Mouse (Mus musculus) right cerebral cortex, postnatal 14 days (tissue): ENCODE data around the gene Mettl3.

ENCODE experiments used
- DNase-seq: peaks from one replicate; pipeline ENCODE4 v3.0.0; 2022

The Mettl3 gene

DNA sequence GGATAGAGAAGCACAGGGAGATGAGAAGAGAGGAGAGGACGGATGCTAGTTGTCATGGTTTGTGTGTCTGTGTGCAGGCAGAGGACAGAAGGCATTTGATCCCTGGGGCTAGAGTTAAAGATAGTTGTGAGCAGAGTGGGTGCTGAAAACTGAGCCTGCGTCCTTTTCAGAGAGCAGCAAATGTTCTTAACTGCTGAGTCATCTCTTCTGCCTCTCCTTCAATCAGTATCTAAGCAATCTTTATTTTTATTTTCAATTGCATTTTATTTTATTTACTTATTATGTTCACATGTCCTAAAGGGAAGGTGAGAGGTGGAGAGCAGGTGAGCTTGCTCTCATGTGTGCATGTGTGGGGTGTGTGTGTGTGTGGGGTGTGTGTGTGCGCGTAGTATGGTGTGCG lies 21.3 kb downstream of the Mettl3 start:
- no peak for DNase-seq

DNA sequence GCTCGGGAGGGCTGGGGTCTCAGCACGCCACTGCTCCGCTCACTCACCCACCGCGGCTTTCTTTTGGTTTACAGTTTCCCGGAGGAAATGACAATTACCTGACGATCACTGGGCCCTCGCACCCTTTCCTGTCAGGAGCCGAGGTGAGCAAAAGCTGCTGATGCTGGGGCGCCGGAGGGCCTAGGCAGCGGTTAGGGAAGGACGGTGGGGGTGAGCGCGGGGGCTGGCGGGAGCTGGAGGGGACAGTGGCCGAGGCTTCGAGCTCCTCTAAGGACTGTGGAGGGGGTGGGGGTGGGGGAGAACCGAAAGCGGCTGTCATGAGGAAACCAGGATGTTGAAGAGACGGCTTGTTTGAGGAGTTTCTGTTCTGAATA lies 25.2 kb downstream of the Mettl3 start:
- DNase-seq: peak; percentile 35

DNA sequence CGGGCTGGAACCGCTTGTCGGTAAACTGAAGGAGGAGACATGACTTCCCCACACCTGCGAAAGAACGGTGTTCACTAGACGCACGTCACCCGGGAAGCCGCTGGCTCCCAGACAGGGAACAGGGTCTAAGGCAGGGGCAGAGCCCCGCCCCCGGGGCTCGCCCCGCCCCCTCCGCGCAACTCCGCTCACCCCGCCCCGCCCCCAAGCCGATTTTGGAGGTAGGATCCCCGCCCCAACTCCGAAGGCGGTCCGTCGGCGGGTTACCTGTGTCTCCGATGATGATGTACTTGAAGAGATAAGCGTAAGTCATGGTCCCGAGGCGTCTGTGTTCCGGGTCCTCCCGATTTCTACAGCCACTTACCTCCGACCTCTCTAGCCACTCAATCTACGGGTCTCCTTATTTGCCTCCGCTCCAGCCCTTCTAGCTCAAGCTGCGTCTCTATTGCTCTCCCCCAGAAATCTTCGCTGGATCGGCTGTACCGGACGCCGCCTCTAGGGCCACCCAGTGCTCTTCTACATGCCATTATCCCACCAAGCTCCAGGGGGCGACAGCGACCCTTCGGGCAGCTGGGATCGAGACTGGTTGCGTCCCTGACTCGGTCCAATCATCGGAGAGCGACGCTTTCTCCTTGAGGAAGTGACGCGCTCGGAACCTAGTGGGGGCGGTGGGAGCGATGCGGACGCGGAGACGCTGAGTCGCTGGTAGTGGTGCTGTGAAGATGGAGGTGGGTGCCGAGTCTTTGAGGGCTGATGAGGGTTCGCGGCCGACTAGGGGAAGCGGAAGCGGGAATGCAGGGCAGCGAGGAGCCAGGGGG lies 25.8 kb downstream of the Mettl3 start, which contains the start of the genes Tox4 and Rab2b:
TSS of gene Tox4 (plus strand) at position 215 of the 815 bp plus-strand sequence.
TSS of gene Rab2b (minus strand) at position 614 of the 815 bp plus-strand sequence.
- DNase-seq: peak; percentile 97

DNA sequence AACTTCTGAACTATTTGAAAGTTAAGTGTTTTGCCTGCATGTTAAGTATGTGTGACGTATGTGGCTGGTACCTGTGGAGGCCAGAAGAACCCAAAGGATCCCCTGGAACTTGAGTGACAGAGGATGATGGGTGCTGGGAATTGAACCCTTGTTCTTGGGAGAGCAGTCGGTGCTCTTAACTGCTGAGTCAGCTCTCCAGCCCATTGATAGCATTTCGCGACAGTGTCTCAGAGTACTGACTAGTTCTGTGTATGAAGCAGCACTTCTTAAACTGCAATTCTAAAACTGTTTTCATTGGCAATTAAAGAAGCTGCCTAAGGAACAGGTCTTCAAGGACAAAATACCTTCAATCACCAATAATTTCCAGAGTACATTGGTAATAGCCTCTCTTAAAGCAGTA lies 27.7 kb downstream of the Mettl3 start:
- DNase-seq: no peak

DNA sequence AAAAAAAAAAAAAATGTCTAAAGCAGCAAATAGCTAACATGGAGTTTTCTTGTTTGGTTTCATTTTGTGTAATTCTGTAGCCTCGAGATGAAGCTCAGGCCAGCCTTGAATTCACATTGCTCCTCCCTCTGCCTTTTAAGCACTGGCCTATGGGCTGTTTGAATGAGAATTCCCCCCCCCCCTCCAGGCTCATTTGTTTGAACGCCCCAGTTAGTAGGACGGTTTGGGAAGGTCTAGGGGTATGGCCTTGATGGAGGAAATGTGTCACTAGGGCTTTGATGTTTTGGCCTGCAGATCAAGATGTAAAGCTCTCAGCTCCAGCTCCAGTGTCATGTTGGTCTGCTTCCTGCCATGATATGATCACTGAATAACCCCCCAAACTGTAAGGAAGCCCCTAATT lies 32.1 kb downstream of the Mettl3 start:
- no peak for DNase-seq

DNA sequence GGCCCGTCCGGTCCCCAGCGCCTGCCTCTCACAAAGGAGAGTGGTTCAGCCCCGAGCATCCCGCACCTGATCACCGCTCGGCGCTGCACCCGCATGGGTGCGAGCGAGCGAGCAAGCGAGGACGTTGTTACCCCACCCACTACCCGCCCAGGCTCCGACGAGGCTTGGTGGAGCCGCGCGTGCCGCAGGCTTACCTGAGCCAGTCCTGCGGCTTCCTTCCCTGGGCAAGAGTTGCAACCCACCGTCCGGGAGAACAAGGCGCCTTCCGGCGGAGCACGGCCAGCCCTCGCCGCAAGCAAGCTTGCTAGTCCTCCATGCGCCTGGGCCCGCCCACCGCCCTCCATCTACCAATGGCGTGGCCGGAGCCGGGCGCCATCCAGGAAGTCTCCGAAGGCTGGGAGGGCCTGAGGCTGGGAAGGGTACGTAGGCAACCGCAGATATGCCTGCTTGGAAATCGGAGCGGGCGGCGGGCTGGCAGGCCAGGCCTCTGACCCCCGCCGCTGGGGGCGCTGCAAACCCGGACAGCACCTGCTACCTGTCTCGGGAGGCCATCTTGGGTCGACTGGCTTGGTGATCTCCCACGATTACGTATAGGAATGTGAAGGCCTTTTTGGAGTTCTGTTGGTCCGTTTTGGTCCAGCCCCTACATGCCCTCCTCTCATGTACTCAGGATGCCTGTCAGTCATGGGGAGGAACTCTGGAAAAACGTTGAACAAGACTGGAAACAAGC lies 47.3 kb downstream of the Mettl3 start, which contains the start of gene Chd8:
TSS of gene Chd8 (minus strand) at position 297 of the 730 bp plus-strand sequence.
- peak; percentile 97 for DNase-seq

DNA sequence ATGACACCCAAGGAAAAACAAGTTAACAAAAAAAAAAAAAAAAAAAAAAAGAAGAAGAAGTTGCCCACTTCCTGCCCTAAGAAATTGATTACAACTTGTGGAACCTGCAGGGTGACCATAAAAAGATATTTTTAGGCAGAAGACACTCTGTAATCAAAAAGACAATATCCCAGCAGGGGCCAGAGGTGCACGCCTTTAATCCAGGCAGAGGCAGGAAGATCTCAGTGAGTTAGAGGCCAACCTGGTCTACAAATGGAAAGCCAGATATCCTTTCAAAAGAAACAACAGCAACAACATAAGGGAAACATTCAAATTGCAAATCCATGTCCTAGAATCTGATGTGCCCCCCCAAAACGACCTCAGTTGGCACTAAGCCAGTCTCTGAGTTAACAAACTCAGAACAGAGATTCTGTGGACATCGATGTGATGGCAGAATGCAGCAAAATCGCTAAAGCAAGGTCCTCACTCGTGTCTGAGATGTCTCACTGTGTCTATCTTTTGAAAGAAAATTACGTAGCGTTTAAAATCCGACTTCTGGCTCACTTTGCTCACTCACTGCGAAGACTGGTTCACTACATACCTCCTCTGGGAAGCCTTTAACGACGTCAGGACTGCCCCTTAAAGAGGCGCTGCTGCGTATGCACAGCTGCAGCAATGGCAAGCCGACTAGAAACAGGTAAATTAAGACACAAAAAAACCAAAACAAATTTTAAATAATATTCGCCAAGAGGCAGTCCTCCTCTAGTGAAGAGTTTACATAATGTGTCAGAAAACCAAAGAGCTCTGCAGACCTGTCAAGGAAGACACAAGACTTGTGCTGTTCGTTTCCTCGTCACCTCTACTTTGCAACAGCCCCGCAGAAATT lies 48.4 kb downstream of the Mettl3 start:
- DNase-seq: no peak

DNA sequence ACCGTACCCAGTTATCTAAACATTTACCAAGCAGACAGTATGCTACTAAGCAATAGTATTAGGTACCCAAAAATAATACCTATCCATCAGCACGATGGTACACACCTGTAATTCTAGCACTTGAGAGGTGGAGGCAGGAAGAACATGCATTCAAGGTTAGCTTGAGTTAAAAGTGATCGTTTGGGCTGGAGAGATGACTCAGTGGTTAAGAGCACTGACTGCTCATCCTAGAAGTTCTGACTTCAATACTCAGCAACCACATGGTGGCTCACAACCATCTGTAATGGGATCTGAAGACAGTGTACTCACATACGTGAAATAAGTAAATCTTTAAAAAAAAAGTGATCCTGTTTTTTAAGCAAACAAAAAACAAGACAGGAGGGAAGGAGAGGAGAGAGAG lies 58.8 kb downstream of the Mettl3 start:
- no peak for DNase-seq
